Comparison of ENCODE assay signal across 8 mouse cellular contexts in genomic region chr12:30040150-30040549, GRCm38 (mm10).
A peak's percentile ranks its signal among the peaks of the same experiment; 100 is the strongest.
DNase-seq lines count a peak whose midpoint lies in the region; ATAC-seq lines count a peak whose summit lies in the region.

No protein-coding gene starts in this region.

- DNase-seq in adrenal gland, adult (ENCODE audit: inconsistent age in 2 of 2, low spot score in 1 of 2) = peak; percentile 47 to 83
- DNase-seq in adrenal gland, adult 8-10 months = no peak
- peak; percentile 48 for DNase-seq in ovary, postnatal 36 days (ENCODE audit: low spot score)
- no peak for DNase-seq in ovary, adult 18-20 months (ENCODE audit: low spot score)
- peak; percentile 36 for DNase-seq in embryo, embryonic 11.5 days (ENCODE audit: low read depth, low spot score)
- DNase-seq in kidney, adult 8-10 months = peak; percentile 37 to 59
- DNase-seq in lung, postnatal 25 days (ENCODE audit: low spot score) = peak; percentile 60

- ATAC-seq in megakaryocyte-erythroid progenitor cell, adult 5-6 weeks (replicated peaks; ENCODE audit: low FRiP score, low TSS enrichment, poor library complexity, severe bottlenecking) = no peak

Comparison
In these comparisons a context has a peak if more than half of its experiments do, and no peak if none do; other contexts are left out.
1. DNase-seq: peak in adrenal gland, adult (2 of 2), ovary, postnatal 36 days (single experiment), embryo, embryonic 11.5 days (single experiment), kidney, adult 8-10 months (2 of 2) and lung, postnatal 25 days (single experiment); none in adrenal gland, adult 8-10 months (single experiment) and ovary, adult 18-20 months (single experiment).